Mouse (Mus musculus): ENCODE results near the gene Znrf2. TPM values are rescaled to one million over a fixed set of nuclear protein-coding genes. Genes with fewer than 3 reads are reported as not detected.

Gene Znrf2
- polyA plus RNA-seq, 1 experiment from 2014 or later = 3.2 TPM

DNA sequence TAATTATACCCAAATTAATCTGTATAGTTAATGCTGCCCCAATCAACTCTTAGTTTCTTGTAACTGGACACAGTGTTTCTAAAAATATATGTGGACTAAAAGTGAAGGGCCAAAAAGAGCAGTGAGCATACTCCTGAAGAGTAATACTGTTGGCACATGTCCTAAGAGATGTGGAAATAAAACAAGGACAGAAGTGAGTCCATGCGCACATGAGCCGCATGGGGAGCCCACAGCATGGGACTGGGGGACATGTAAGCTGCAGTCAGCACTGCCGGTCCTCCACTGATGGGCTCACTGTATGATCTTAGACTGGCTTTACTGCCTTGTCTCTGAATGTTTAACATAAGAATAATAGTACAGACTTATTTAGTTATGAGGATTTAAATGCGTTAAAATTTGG, 63.4 kb downstream of the Znrf2 start:
- no peaks in the 10 kb centered on the region for H3K4me1 ChIP-seq (ENCODE audit: insufficient read depth)
- TF ChIP-seq CTCF (IDR thresholded peaks at IDR 0.05; ENCODE audit: low read depth) = no peak
- 92% methylated on average over 4 of the region's 4 CpGs for WGBS
- DNase-seq (no peak), ATAC-seq (ENCODE audit: insufficient read depth) (no peak)
- no peak overlapping the region for H3K9ac ChIP-seq
- H3K27me3 ChIP-seq (ENCODE audit: insufficient read depth, low read length) = no peaks in the 10 kb centered on the region
- no peak overlapping the region for H3K4me3 ChIP-seq (ENCODE audit: low read depth, low read length)
- no peak overlapping the region for H3K4me2 ChIP-seq
- no peak overlapping the region for H3K27ac ChIP-seq (ENCODE audit: low read depth)
- no peaks in the 10 kb centered on the region for H3K36me3 ChIP-seq (ENCODE audit: insufficient read depth)
- no peaks in the 10 kb centered on the region for H3K9me3 ChIP-seq (ENCODE audit: low read depth, low read length)

- Histone ChIP-seq H3K27me3 (ENCODE audit: insufficient read depth, low read length) (no peaks in the 10 kb centered on the region), H3K4me2 (no peak overlapping the region), H3K9me3 (ENCODE audit: low read depth, low read length) (no peaks in the 10 kb centered on the region), H3K27ac (ENCODE audit: low read depth) (no peak overlapping the region), H3K4me1 (ENCODE audit: insufficient read depth) (no peaks in the 10 kb centered on the region), H3K9ac (no peak overlapping the region), H3K4me3 (ENCODE audit: low read depth, low read length) (no peak overlapping the region), H3K36me3 (ENCODE audit: insufficient read depth) (no peaks in the 10 kb centered on the region)
- 61% methylated on average over 2 of the region's 2 CpGs for WGBS
- TF ChIP-seq CTCF (IDR thresholded peaks at IDR 0.05; ENCODE audit: low read depth) = no peak
- no peak for DNase-seq
- ATAC-seq (ENCODE audit: insufficient read depth) = no peak
Observed at GRCm38 (mm10) chr6:54883424-54883823, 66.7 kb downstream of the Znrf2 start.

- ATAC-seq (ENCODE audit: insufficient read depth) (no peak), DNase-seq (no peak)
- no peak overlapping the region for H3K27ac ChIP-seq (ENCODE audit: low read depth)
- 71% methylated on average over 7 of the region's 7 CpGs for WGBS
- H3K4me2 ChIP-seq = no peak overlapping the region
- H3K9me3 ChIP-seq (ENCODE audit: low read depth, low read length) = no peaks in the 10 kb centered on the region
- no peaks in the 10 kb centered on the region for H3K4me1 ChIP-seq (ENCODE audit: insufficient read depth)
- no peak for TF ChIP-seq CTCF (IDR thresholded peaks at IDR 0.05; ENCODE audit: low read depth)
- H3K4me3 ChIP-seq (ENCODE audit: low read depth, low read length) = no peak overlapping the region
- no peaks in the 10 kb centered on the region for H3K36me3 ChIP-seq (ENCODE audit: insufficient read depth)
- no peaks in the 10 kb centered on the region for H3K27me3 ChIP-seq (ENCODE audit: insufficient read depth, low read length)
- no peak overlapping the region for H3K9ac ChIP-seq
Observed at GRCm38 (mm10) chr6:54886195-54886594, 69.5 kb downstream of the Znrf2 start.

DNA sequence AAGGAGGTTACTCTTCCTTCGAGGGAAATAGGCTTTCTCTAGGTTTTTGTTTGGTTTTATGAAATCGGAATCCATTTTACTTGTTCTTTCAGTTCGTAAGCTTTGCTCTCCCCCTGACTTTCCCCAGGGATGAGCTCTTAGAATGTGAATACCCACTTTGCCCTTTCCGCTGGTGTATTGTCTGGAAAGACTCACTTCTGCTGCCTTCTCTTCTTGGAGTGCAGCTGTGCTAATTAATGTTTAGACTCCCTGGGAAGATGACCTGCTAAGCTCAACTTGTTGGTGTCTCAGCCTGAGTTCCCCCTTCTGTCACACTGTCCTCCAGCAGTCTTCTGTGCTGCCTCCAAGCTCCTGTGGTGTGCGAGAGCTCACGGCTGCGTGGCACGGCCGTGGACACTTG, 73.5 kb downstream of the Znrf2 start:
- Histone ChIP-seq H3K9me3 (ENCODE audit: low read depth, low read length) (no peaks in the 10 kb centered on the region), H3K27me3 (ENCODE audit: insufficient read depth, low read length) (no peaks in the 10 kb centered on the region), H3K36me3 (ENCODE audit: insufficient read depth) (no peaks in the 10 kb centered on the region), H3K27ac (ENCODE audit: low read depth) (no peak overlapping the region), H3K9ac (no peak overlapping the region), H3K4me3 (ENCODE audit: low read depth, low read length) (no peak overlapping the region), H3K4me1 (ENCODE audit: insufficient read depth) (no peaks in the 10 kb centered on the region), H3K4me2 (no peak overlapping the region)
- ATAC-seq (ENCODE audit: insufficient read depth) = no peak
- 85% methylated on average over 9 of the region's 9 CpGs for WGBS
- DNase-seq = no peak
- TF ChIP-seq CTCF (IDR thresholded peaks at IDR 0.05; ENCODE audit: low read depth) = no peak

- ATAC-seq (ENCODE audit: insufficient read depth) (no peak), DNase-seq (no peak)
- Histone ChIP-seq H3K27me3 (ENCODE audit: insufficient read depth, low read length) (no peaks in the 10 kb centered on the region), H3K9ac (no peak overlapping the region), H3K4me3 (ENCODE audit: low read depth, low read length) (no peak overlapping the region), H3K9me3 (ENCODE audit: low read depth, low read length) (no peaks in the 10 kb centered on the region), H3K27ac (ENCODE audit: low read depth) (no peak overlapping the region), H3K4me1 (ENCODE audit: insufficient read depth) (no peaks in the 10 kb centered on the region), H3K36me3 (ENCODE audit: insufficient read depth) (no peaks in the 10 kb centered on the region), H3K4me2 (no peak overlapping the region)
- WGBS = 76% methylated on average over 3 of the region's 3 CpGs
- no peak for TF ChIP-seq CTCF (IDR thresholded peaks at IDR 0.05; ENCODE audit: low read depth)
Observed at GRCm38 (mm10) chr6:54891384-54891783, 74.7 kb downstream of the Znrf2 start.

- no peak for ATAC-seq (ENCODE audit: insufficient read depth)
- H3K27ac ChIP-seq (ENCODE audit: low read depth) = no peak overlapping the region
- no peak for DNase-seq
- H3K27me3 ChIP-seq (ENCODE audit: insufficient read depth, low read length) = no peaks in the 10 kb centered on the region
- H3K4me3 ChIP-seq (ENCODE audit: low read depth, low read length) = no peak overlapping the region
- H3K9ac ChIP-seq = no peak overlapping the region
- no peak for TF ChIP-seq CTCF (IDR thresholded peaks at IDR 0.05; ENCODE audit: low read depth)
- no peaks in the 10 kb centered on the region for H3K36me3 ChIP-seq (ENCODE audit: insufficient read depth)
- no peak overlapping the region for H3K4me2 ChIP-seq
- 64% methylated on average over 2 of the region's 2 CpGs for WGBS
- no peaks in the 10 kb centered on the region for H3K4me1 ChIP-seq (ENCODE audit: insufficient read depth)
- no peaks in the 10 kb centered on the region for H3K9me3 ChIP-seq (ENCODE audit: low read depth, low read length)
Observed at GRCm38 (mm10) chr6:54900256-54900655, 83.5 kb downstream of the Znrf2 start.

DNA sequence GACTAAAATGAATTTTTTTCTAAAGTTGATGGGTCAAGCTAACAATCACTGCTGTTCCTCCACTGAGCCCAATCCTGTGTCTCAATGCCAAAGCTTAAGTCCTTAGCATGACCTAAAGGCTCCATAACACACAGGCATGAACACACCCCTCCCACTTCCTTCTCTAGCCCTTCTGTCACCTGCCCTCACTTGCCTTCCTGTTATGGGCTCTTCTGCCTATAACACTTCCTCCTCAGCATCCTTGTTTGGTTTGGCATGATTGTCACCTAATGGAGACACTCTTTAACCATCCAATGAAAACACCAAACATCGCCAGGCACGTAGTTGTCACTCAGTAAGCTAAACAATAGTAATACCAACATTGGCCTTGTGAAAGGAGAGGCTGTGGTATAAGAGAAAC, 85.8 kb downstream of the Znrf2 start:
- no peak for DNase-seq
- 71% methylated on average over 2 of the region's 2 CpGs for WGBS
- no peaks in the 10 kb centered on the region for H3K4me1 ChIP-seq (ENCODE audit: insufficient read depth)

More for the DNA sequence above, 85.8 kb downstream of the Znrf2 start:
- H3K27me3 ChIP-seq (ENCODE audit: insufficient read depth, low read length) = no peaks in the 10 kb centered on the region
- no peak overlapping the region for H3K9ac ChIP-seq
- no peak overlapping the region for H3K4me2 ChIP-seq
- no peaks in the 10 kb centered on the region for H3K9me3 ChIP-seq (ENCODE audit: low read depth, low read length)
- no peak for TF ChIP-seq CTCF (IDR thresholded peaks at IDR 0.05; ENCODE audit: low read depth)
- no peak for ATAC-seq (ENCODE audit: insufficient read depth)
- H3K36me3 ChIP-seq (ENCODE audit: insufficient read depth) = no peaks in the 10 kb centered on the region
- no peak overlapping the region for H3K4me3 ChIP-seq (ENCODE audit: low read depth, low read length)
- no peak overlapping the region for H3K27ac ChIP-seq (ENCODE audit: low read depth)
